Mouse (Mus musculus): ENCODE measurements around the gene Magix. TPM values are rescaled to one million over a fixed set of nuclear protein-coding genes. Genes with fewer than 3 reads are reported as not detected.

The Magix gene
- polyA plus RNA-seq, 1 experiment = 0.29 TPM

- 39% methylated on average over 28 of the region's 28 CpGs for WGBS
Measured at GRCm38 (mm10) chrX:7674284-7675000, 6.6 kb downstream of the Magix start.

GRCm38 (mm10) chrX:7673578-7674281 lies 7.3 kb downstream of the Magix start:
- no peaks in the 10 kb centered on the region; the same call in 1 of the 2 replicates for H3K36me3 ChIP-seq (ENCODE audit: control insufficient read depth, insufficient read depth, low read length)
- peak overlapping the region; percentile 60 for H3K27ac ChIP-seq (ENCODE audit: insufficient read depth, low read length)
- peaks cover 7% of the 10 kb centered on the region; the same call in 1 of the 2 replicates for H3K4me1 ChIP-seq (ENCODE audit: control insufficient read depth, insufficient read depth, insufficient read length)
- DNase-seq (ENCODE audit: low read depth in 1 of 2, low spot score in 2 of 2) = peak in 1 of 2 experiments; percentile 58
- H3K4me3 ChIP-seq (ENCODE audit: extremely low read depth, insufficient read depth, insufficient read length) = peak overlapping the region; percentile 55
- WGBS = 28% methylated on average over 12 of the region's 12 CpGs
- no peaks in the 10 kb centered on the region for H3K27me3 ChIP-seq (ENCODE audit: control insufficient read depth, insufficient read depth, low read length)
- TF ChIP-seq POLR2A (IDR thresholded peaks at IDR 0.05; ENCODE audit: low read depth, low read length) = no peak
- TF ChIP-seq CTCF (IDR thresholded peaks at IDR 0.05; ENCODE audit: extremely low read depth, insufficient read depth, insufficient read length, insufficient replicate concordance) = no peak

More at GRCm38 (mm10) chrX:7674284-7675000, 6.6 kb downstream of the Magix start:
- Histone ChIP-seq H3K36me3 (ENCODE audit: control insufficient read depth, insufficient read depth, low read length) (no peaks in the 10 kb centered on the region), H3K4me1 (ENCODE audit: control insufficient read depth, insufficient read depth, insufficient read length) (peaks cover 7% of the 10 kb centered on the region; the same call in 1 of the 2 replicates), H3K4me3 (ENCODE audit: extremely low read depth, insufficient read depth, insufficient read length) (peak overlapping the region; percentile 55), H3K27ac (ENCODE audit: insufficient read depth, low read length) (peak overlapping the region; percentile 60), H3K27me3 (ENCODE audit: control insufficient read depth, insufficient read depth, low read length) (no peaks in the 10 kb centered on the region)
- DNase-seq (ENCODE audit: low read depth in 1 of 2, low spot score in 2 of 2) = peak in 1 of 2 experiments; percentile 15
- TF ChIP-seq CTCF (IDR thresholded peaks at IDR 0.05; ENCODE audit: extremely low read depth, insufficient read depth, insufficient read length, insufficient replicate concordance) (no peak), POLR2A (IDR thresholded peaks at IDR 0.05; ENCODE audit: low read depth, low read length) (no peak)

- 46% methylated on average over 6 of the region's 6 CpGs for WGBS
- Histone ChIP-seq H3K27me3 (ENCODE audit: control insufficient read depth, insufficient read depth, low read length) (no peaks in the 10 kb centered on the region), H3K4me3 (ENCODE audit: extremely low read depth, insufficient read depth, insufficient read length) (no peak overlapping the region), H3K36me3 (ENCODE audit: control insufficient read depth, insufficient read depth, low read length) (no peaks in the 10 kb centered on the region; the same call in 1 of the 2 replicates), H3K4me1 (ENCODE audit: control insufficient read depth, insufficient read depth, insufficient read length) (peaks cover 7% of the 10 kb centered on the region; the same call in 1 of the 2 replicates), H3K27ac (ENCODE audit: insufficient read depth, low read length) (peak overlapping the region; percentile 47; the same call in 1 of the 2 replicates)
- no peak for DNase-seq (ENCODE audit: low read depth in 1 of 2, low spot score in 2 of 2)
- TF ChIP-seq CTCF (IDR thresholded peaks at IDR 0.05; ENCODE audit: extremely low read depth, insufficient read depth, insufficient read length, insufficient replicate concordance) (no peak), POLR2A (IDR thresholded peaks at IDR 0.05; ENCODE audit: low read depth, low read length) (no peak)
Measured at GRCm38 (mm10) chrX:7672739-7673138, 8.3 kb downstream of the Magix start.

- peaks cover 7% of the 10 kb centered on the region; the same call in 1 of the 2 replicates for H3K4me1 ChIP-seq (ENCODE audit: control insufficient read depth, insufficient read depth, insufficient read length)
- peaks cover 11% of the 10 kb centered on the region for H3K36me3 ChIP-seq (ENCODE audit: control insufficient read depth, insufficient read depth, low read length)
- peak in 1 of 2 experiments; percentile 56 for DNase-seq (ENCODE audit: low read depth in 1 of 2, low spot score in 2 of 2)
- H3K4me3 ChIP-seq (ENCODE audit: extremely low read depth, insufficient read depth, insufficient read length) = peak within 1 kb of the TSS; percentile 91
- WGBS = 34% methylated on average over 36 of the region's 36 CpGs
- TF ChIP-seq CTCF (IDR thresholded peaks at IDR 0.05; ENCODE audit: extremely low read depth, insufficient read depth, insufficient read length, insufficient replicate concordance) = no peak
- no peak for TF ChIP-seq POLR2A (IDR thresholded peaks at IDR 0.05; ENCODE audit: low read depth, low read length)
- H3K27me3 ChIP-seq (ENCODE audit: control insufficient read depth, insufficient read depth, low read length) = no peaks in the 10 kb centered on the region
- peak within 1 kb of the TSS; percentile 88 for H3K27ac ChIP-seq (ENCODE audit: insufficient read depth, low read length)
Measured at GRCm38 (mm10) chrX:7670921-7671623, 10.0 kb downstream of the Magix start, which contains the start of gene Plp2. Gene Plp2, minus strand, starts transcription at chrX:7671390.

GRCm38 (mm10) chrX:7670390-7670881 lies 10.6 kb downstream of the Magix start:
- Histone ChIP-seq H3K4me1 (ENCODE audit: control insufficient read depth, insufficient read depth, insufficient read length) (peaks cover 7% of the 10 kb centered on the region; the same call in 1 of the 2 replicates), H3K27me3 (ENCODE audit: control insufficient read depth, insufficient read depth, low read length) (no peaks in the 10 kb centered on the region), H3K4me3 (ENCODE audit: extremely low read depth, insufficient read depth, insufficient read length) (peak overlapping the region; percentile 91), H3K36me3 (ENCODE audit: control insufficient read depth, insufficient read depth, low read length) (peaks cover 11% of the 10 kb centered on the region), H3K27ac (ENCODE audit: insufficient read depth, low read length) (peak overlapping the region; percentile 88)
- WGBS = 25% methylated on average over 19 of the region's 19 CpGs
- DNase-seq (ENCODE audit: low read depth in 1 of 2, low spot score in 2 of 2) = peak; percentile 47 to 53
- TF ChIP-seq CTCF (IDR thresholded peaks at IDR 0.05; ENCODE audit: extremely low read depth, insufficient read depth, insufficient read length, insufficient replicate concordance) = no peak
- TF ChIP-seq POLR2A (IDR thresholded peaks at IDR 0.05; ENCODE audit: low read depth, low read length) = no peak

Data from spleen, adult 2 months (tissue).